Mouse (Mus musculus) E14TG2a.4 (cell line): ENCODE data around the gene Ephx4.
"Not testable (repeated sequence)": the region's sequence is repeated elsewhere in the genome, so short reads cannot be mapped to it uniquely, and the experiment has no call there.

Experiments
- H3K27me3 ChIP-seq: 2 replicates; pipeline ENCODE4 v1.6.1; 2014; ENCODE audit warnings: low read length, control low read depth; ENCODE audit not compliant: insufficient read depth
- H3K36me3 ChIP-seq: 2 replicates; pipeline ENCODE4 v1.6.1; 2014; ENCODE audit warnings: low read length, control low read depth; ENCODE audit not compliant: insufficient read depth
- H3K4me1 ChIP-seq: replicated peaks from 2 replicates; pipeline ENCODE4 v1.6.1; 2014; ENCODE audit warnings: low read depth, low read length, control low read depth
- H3K4me3 ChIP-seq: replicated peaks from 2 replicates; pipeline ENCODE4 v1.5.1; 2014; ENCODE audit warnings: mild to moderate bottlenecking, low read length
- H3K9me3 ChIP-seq: 2 replicates; pipeline ENCODE4 v1.6.1; 2014; ENCODE audit warnings: low read length, control low read depth
- CTCF ChIP-seq: conservative IDR thresholded peaks from 2 replicates; pipeline ENCODE4 v1.5.1; 2014; ENCODE audit warnings: low read length
- NANOG ChIP-seq: IDR thresholded peaks from 2 replicates; pipeline ENCODE4 v1.6.1; 2014; ENCODE audit warnings: borderline replicate concordance, low read length, mixed read lengths
- POU5F1 ChIP-seq: IDR thresholded peaks from 2 replicates; pipeline ENCODE4 v1.6.1; 2014; ENCODE audit warnings: low read length, borderline replicate concordance

Gene Ephx4

GRCm38 (mm10) chr5:107402436-107402835 lies at the start of gene Ephx4:
Gene Ephx4 (plus strand): TSS chr5:107402736.
- no peaks in the 10 kb centered on the region for H3K36me3 ChIP-seq
- peak within 1 kb of the TSS; percentile 83 for H3K4me3 ChIP-seq
- peaks cover 18% of the 10 kb centered on the region for H3K4me1 ChIP-seq
- H3K9me3 ChIP-seq = no peaks in the 10 kb centered on the region
- TF ChIP-seq NANOG (no peak), CTCF (no peak), POU5F1 (no peak)
- H3K27me3 ChIP-seq = peaks cover 31% of the 10 kb centered on the region

GRCm38 (mm10) chr5:107353981-107354380 lies 48.6 kb upstream of the Ephx4 start:
- Histone ChIP-seq H3K36me3 (no peaks in the 10 kb centered on the region), H3K4me1 (no peaks in the 10 kb centered on the region), H3K27me3 (no peaks in the 10 kb centered on the region), H3K4me3 (no peak overlapping the region), H3K9me3 (no peaks in the 10 kb centered on the region)
- TF ChIP-seq CTCF (no peak), POU5F1 (no peak), NANOG (no peak)

GRCm38 (mm10) chr5:107355801-107356200 lies 46.7 kb upstream of the Ephx4 start:
- TF ChIP-seq CTCF (no peak), POU5F1 (no peak), NANOG (no peak)
- Histone ChIP-seq H3K4me1 (peaks cover 2% of the 10 kb centered on the region; the same call in 1 of the 2 replicates), H3K27me3 (no peaks in the 10 kb centered on the region), H3K4me3 (no peak overlapping the region), H3K9me3 (no peaks in the 10 kb centered on the region), H3K36me3 (no peaks in the 10 kb centered on the region)

GRCm38 (mm10) chr5:107357723-107358122 lies 44.8 kb upstream of the Ephx4 start:
- H3K36me3 ChIP-seq = no peaks in the 10 kb centered on the region
- no peak for TF ChIP-seq NANOG
- TF ChIP-seq POU5F1 = no peak
- no peak for TF ChIP-seq CTCF
- no peaks in the 10 kb centered on the region for H3K27me3 ChIP-seq
- no peak overlapping the region for H3K4me3 ChIP-seq
- H3K9me3 ChIP-seq = no peaks in the 10 kb centered on the region
- peaks cover 2% of the 10 kb centered on the region; the same call in 1 of the 2 replicates for H3K4me1 ChIP-seq

GRCm38 (mm10) chr5:107359395-107360053 lies 43.0 kb upstream of the Ephx4 start:
- no peak for TF ChIP-seq CTCF
- TF ChIP-seq NANOG = no peak
- TF ChIP-seq POU5F1 = no peak
- no peaks in the 10 kb centered on the region for H3K36me3 ChIP-seq
- H3K27me3 ChIP-seq = no peaks in the 10 kb centered on the region
- peak overlapping the region; percentile 77 for H3K4me3 ChIP-seq
- H3K9me3 ChIP-seq = no peaks in the 10 kb centered on the region
- H3K4me1 ChIP-seq = peaks cover 2% of the 10 kb centered on the region; the same call in 1 of the 2 replicates

GRCm38 (mm10) chr5:107360054-107360730 lies 42.3 kb upstream of the Ephx4 start:
- Histone ChIP-seq H3K4me3 (peak overlapping the region; percentile 77; the same call in 1 of the 2 replicates), H3K4me1 (peaks cover 2% of the 10 kb centered on the region; the same call in 1 of the 2 replicates), H3K27me3 (no peaks in the 10 kb centered on the region), H3K9me3 (no peaks in the 10 kb centered on the region), H3K36me3 (no peaks in the 10 kb centered on the region)
- TF ChIP-seq NANOG (no peak), CTCF (no peak), POU5F1 (no peak)

- no peaks in the 10 kb centered on the region for H3K36me3 ChIP-seq
- TF ChIP-seq CTCF (no peak), POU5F1 (no peak), NANOG (no peak)
- no peak overlapping the region for H3K4me3 ChIP-seq
- H3K27me3 ChIP-seq = no peaks in the 10 kb centered on the region; the same call in 1 of the 2 replicates
- no peaks in the 10 kb centered on the region for H3K9me3 ChIP-seq
- no peaks in the 10 kb centered on the region for H3K4me1 ChIP-seq
Measured at GRCm38 (mm10) chr5:107370040-107370439, 32.5 kb upstream of the Ephx4 start.

GRCm38 (mm10) chr5:107371335-107371734 lies 31.2 kb upstream of the Ephx4 start:
- no peaks in the 10 kb centered on the region for H3K9me3 ChIP-seq
- H3K27me3 ChIP-seq = no peaks in the 10 kb centered on the region; the same call in 1 of the 2 replicates
- H3K4me1 ChIP-seq = no peaks in the 10 kb centered on the region
- no peaks in the 10 kb centered on the region for H3K36me3 ChIP-seq
- TF ChIP-seq NANOG (no peak), CTCF (no peak), POU5F1 (no peak)
- no peak overlapping the region for H3K4me3 ChIP-seq

GRCm38 (mm10) chr5:107373256-107373655 lies 29.3 kb upstream of the Ephx4 start:
- Histone ChIP-seq H3K4me1 (no peaks in the 10 kb centered on the region), H3K27me3 (no peaks in the 10 kb centered on the region; the same call in 1 of the 2 replicates), H3K4me3 (no peak overlapping the region), H3K36me3 (no peaks in the 10 kb centered on the region), H3K9me3 (no peaks in the 10 kb centered on the region)
- TF ChIP-seq NANOG (no peak), POU5F1 (no peak), CTCF (no peak)

GRCm38 (mm10) chr5:107386448-107386847 lies 16.1 kb upstream of the Ephx4 start:
- not testable (repeated sequence) for H3K4me1 ChIP-seq, H3K36me3 ChIP-seq, H3K27me3 ChIP-seq, H3K4me3 ChIP-seq, H3K9me3 ChIP-seq
